Mouse (Mus musculus) liver, embryonic 14.5 days (tissue): ENCODE measurements around the gene Lhx4.

Experiments used
- CTCF ChIP-seq: IDR thresholded peaks from 2 replicates; pipeline ENCODE4 v1.5.1; 2016; ENCODE audit warnings: antibody characterized with exemption, low read depth, control low read depth
- EP300 ChIP-seq: IDR thresholded peaks from 2 replicates; pipeline ENCODE4 v1.6.1; 2016; ENCODE audit warnings: antibody characterized with exemption, low read depth

GRCm38 (mm10) chr1:155700886-155701285 lies 50.6 kb downstream of the Lhx4 start:
- TF ChIP-seq CTCF (no peak), EP300 (no peak)
